Mouse (Mus musculus): ENCODE measurements around the gene Ero1lb.
A peak's percentile ranks its signal among the peaks of the same experiment; 100 is the strongest.
"Not testable (repeated sequence)": the region's sequence is repeated elsewhere in the genome, so short reads cannot be mapped to it uniquely, and the experiment has no call there.

The Ero1lb gene

GRCm38 (mm10) chr13:12574979-12575536 lies 9.4 kb downstream of the Ero1lb start:
- DNase-seq (ENCODE audit: low spot score), result no peak

GRCm38 (mm10) chr13:12578145-12578544 lies 12.5 kb downstream of the Ero1lb start:
- DNase-seq (ENCODE audit: low spot score), result no peak

GRCm38 (mm10) chr13:12589003-12589402 lies 23.3 kb downstream of the Ero1lb start:
- peak; percentile 31 for DNase-seq (ENCODE audit: low spot score)

GRCm38 (mm10) chr13:12597075-12597474 lies 31.4 kb downstream of the Ero1lb start:
- not testable (repeated sequence) for DNase-seq (ENCODE audit: low spot score)

- not testable (repeated sequence) for DNase-seq (ENCODE audit: low spot score)
Observed at GRCm38 (mm10) chr13:12610206-12610605, 44.5 kb downstream of the Ero1lb start.

- not testable (repeated sequence) for DNase-seq (ENCODE audit: low spot score)
Observed at GRCm38 (mm10) chr13:12614026-12614425, 48.4 kb downstream of the Ero1lb start.

GRCm38 (mm10) chr13:12614591-12614990 lies 48.9 kb downstream of the Ero1lb start:
- DNase-seq (ENCODE audit: low spot score), result not testable (repeated sequence)

- DNase-seq (ENCODE audit: low spot score), result not testable (repeated sequence)
Observed at GRCm38 (mm10) chr13:12615014-12615413, 49.3 kb downstream of the Ero1lb start.

- DNase-seq (ENCODE audit: low spot score), result not testable (repeated sequence)
Observed at GRCm38 (mm10) chr13:12616489-12616888, 50.8 kb downstream of the Ero1lb start.

GRCm38 (mm10) chr13:12619808-12620207 lies 54.1 kb downstream of the Ero1lb start:
- DNase-seq (ENCODE audit: low spot score), result not testable (repeated sequence)

- not testable (repeated sequence) for DNase-seq (ENCODE audit: low spot score)
Observed at GRCm38 (mm10) chr13:12626061-12626460, 60.4 kb downstream of the Ero1lb start.

- DNase-seq (ENCODE audit: low spot score), result not testable (repeated sequence)
Observed at GRCm38 (mm10) chr13:12627746-12628145, 62.1 kb downstream of the Ero1lb start.

GRCm38 (mm10) chr13:12628181-12628580 lies 62.5 kb downstream of the Ero1lb start:
- not testable (repeated sequence) for DNase-seq (ENCODE audit: low spot score)

GRCm38 (mm10) chr13:12630252-12630651 lies 64.6 kb downstream of the Ero1lb start:
- not testable (repeated sequence) for DNase-seq (ENCODE audit: low spot score)

GRCm38 (mm10) chr13:12634941-12635588 lies 69.4 kb downstream of the Ero1lb start:
- DNase-seq (ENCODE audit: low spot score), result not testable (repeated sequence)

GRCm38 (mm10) chr13:12642795-12643194 lies 77.1 kb downstream of the Ero1lb start:
- DNase-seq (ENCODE audit: low spot score), result not testable (repeated sequence)

GRCm38 (mm10) chr13:12646676-12647075 lies 81.0 kb downstream of the Ero1lb start:
- DNase-seq (ENCODE audit: low spot score), result not testable (repeated sequence)

GRCm38 (mm10) chr13:12650020-12650876 lies 84.6 kb downstream of the Ero1lb start:
- DNase-seq (ENCODE audit: low spot score), result peak; percentile 42

GRCm38 (mm10) chr13:12650877-12651176 lies 85.2 kb downstream of the Ero1lb start:
- DNase-seq (ENCODE audit: low spot score), result peak; percentile 18

Measured in ovary, postnatal 10 days (tissue).